Mouse (Mus musculus): Measurements from ENCODE around the gene Pafah1b3. TPM values are rescaled to one million over a fixed set of nuclear protein-coding genes. Genes with fewer than 3 reads are reported as not detected.

The Pafah1b3 gene
- total and polyA plus RNA-seq, 3 experiments, result 85.6 to 180 (median 110) TPM

- H3K27ac ChIP-seq (ENCODE audit: control insufficient read depth, low read depth, low read length), result no peak overlapping the region; the same call in 1 of the 2 replicates
- no peaks in the 10 kb centered on the region for H3K9me3 ChIP-seq (replicated peaks; ENCODE audit: insufficient read depth, low read length)
- peaks cover 29 to 55% of the 10 kb centered on the region in 2 experiments for H3K4me1 ChIP-seq (ENCODE audit: control insufficient read depth in 1 of 2, insufficient read depth in 2 of 2, low read length in 2 of 2)
- H3K27me3 ChIP-seq (ENCODE audit: control insufficient read depth in 1 of 2, insufficient read depth in 2 of 2, low read length in 2 of 2), result no peaks in the 10 kb centered on the region
- peaks cover 0 to 49% of the 10 kb centered on the region in 2 experiments; a peak in 2 of 4 replicates for H3K36me3 ChIP-seq (ENCODE audit: control insufficient read depth in 1 of 2, insufficient read depth in 2 of 2, low read length in 2 of 2)
- no peak for DNase-seq (ENCODE audit: low read depth, low spot score)
- TF ChIP-seq BHLHE40 (IDR thresholded peaks at IDR 0.05; ENCODE audit: borderline replicate concordance, low read depth, low read length) (no peak), POLR2A (IDR thresholded peaks at IDR 0.05; ENCODE audit: control insufficient read depth in 1 of 2, insufficient read depth in 1 of 2, low read depth in 1 of 2, low read length in 2 of 2, poor library complexity in 1 of 2) (0 out of 4 replicates have a peak, but pooled peaks of 1 of the 2 experiments have one; percentile 13), HCFC1 (IDR thresholded peaks at IDR 0.05; ENCODE audit: low read depth, low read length) (no peak), TCF12 (IDR thresholded peaks at IDR 0.05; ENCODE audit: low read depth, low read length) (no peak)
- no peak overlapping the region for H3K4me3 ChIP-seq (ENCODE audit: control insufficient read depth in 1 of 2, insufficient read depth in 1 of 2, low read depth in 2 of 2, low read length in 2 of 2)
- H3K79me2 ChIP-seq (ENCODE audit: control insufficient read depth, insufficient read depth, low read length, poor library complexity), result peaks cover 23% of the 10 kb centered on the region
- peak overlapping the region; percentile 6 for H3K9ac ChIP-seq (ENCODE audit: control insufficient read depth, low read depth, low read length, poor library complexity, severe bottlenecking)
These were observed 22.1 kb downstream of the Pafah1b3 start for GRCm38 (mm10) chr7:25275555-25276298.

- no peak for DNase-seq (ENCODE audit: low read depth, low spot score)
- Histone ChIP-seq H3K36me3 (ENCODE audit: control insufficient read depth in 1 of 2, insufficient read depth in 2 of 2, low read length in 2 of 2) (peaks cover 0 to 48% of the 10 kb centered on the region in 2 experiments; a peak in 2 of 4 replicates), H3K9me3 (replicated peaks; ENCODE audit: insufficient read depth, low read length) (no peaks in the 10 kb centered on the region), H3K4me3 (ENCODE audit: control insufficient read depth in 1 of 2, insufficient read depth in 1 of 2, low read depth in 2 of 2, low read length in 2 of 2) (no peak overlapping the region), H3K27me3 (ENCODE audit: control insufficient read depth in 1 of 2, insufficient read depth in 2 of 2, low read length in 2 of 2) (no peaks in the 10 kb centered on the region), H3K79me2 (ENCODE audit: control insufficient read depth, insufficient read depth, low read length, poor library complexity) (peaks cover 28% of the 10 kb centered on the region), H3K4me1 (ENCODE audit: control insufficient read depth in 1 of 2, insufficient read depth in 2 of 2, low read length in 2 of 2) (peaks cover 29 to 56% of the 10 kb centered on the region in 2 experiments), H3K9ac (ENCODE audit: control insufficient read depth, low read depth, low read length, poor library complexity, severe bottlenecking) (peak overlapping the region; percentile 52), H3K27ac (ENCODE audit: control insufficient read depth, low read depth, low read length) (peak overlapping the region; percentile 94)
- TF ChIP-seq TBP (IDR thresholded peaks at IDR 0.05; ENCODE audit: low read depth, low read length), result no peak
- TF ChIP-seq MEF2A (IDR thresholded peaks at IDR 0.05; ENCODE audit: extremely low read depth, insufficient replicate concordance, low read depth, low read length, poor library complexity, severe bottlenecking), result no peak
- TF ChIP-seq ZNF384 (IDR thresholded peaks at IDR 0.05; ENCODE audit: low read depth, low read length), result no peak
- no peak for TF ChIP-seq SIN3A (IDR thresholded peaks at IDR 0.05; ENCODE audit: low read length)
- TF ChIP-seq MAZ (IDR thresholded peaks at IDR 0.05; ENCODE audit: low read depth, low read length), result no peak
- TF ChIP-seq POLR2AphosphoS5 (IDR thresholded peaks at IDR 0.05; ENCODE audit: borderline replicate concordance, low read depth, low read length), result no peak
- TF ChIP-seq ZC3H11A (IDR thresholded peaks at IDR 0.05; ENCODE audit: low read depth, low read length), result no peak
- no peak for TF ChIP-seq ETS1 (IDR thresholded peaks at IDR 0.05; ENCODE audit: low read depth, low read length)
- TF ChIP-seq EP300 (IDR thresholded peaks at IDR 0.05; ENCODE audit: low read depth in 1 of 2, low read length in 2 of 2), result no peak
- no peak for TF ChIP-seq MYB (IDR thresholded peaks at IDR 0.05; ENCODE audit: low read depth, low read length)
- no peak for TF ChIP-seq CTCF (IDR thresholded peaks at IDR 0.05 in 2 of 3, conservative IDR thresholded peaks at IDR 0.05 in 1 of 3; ENCODE audit: control insufficient read depth in 1 of 3, insufficient read depth in 1 of 3, low read depth in 2 of 3, low read length in 3 of 3, poor library complexity in 1 of 3, severe bottlenecking in 1 of 3)
- no peak for TF ChIP-seq SMC3 (IDR thresholded peaks at IDR 0.05; ENCODE audit: low read depth, low read length)
- TF ChIP-seq POLR2AphosphoS2 (IDR thresholded peaks at IDR 0.05; ENCODE audit: low read length), result no peak
- TF ChIP-seq RCOR1 (IDR thresholded peaks at IDR 0.05; ENCODE audit: low read depth, low read length), result no peak
- TF ChIP-seq ZKSCAN1 (IDR thresholded peaks at IDR 0.05; ENCODE audit: low read depth, low read length), result no peak
- TF ChIP-seq BHLHE40 (IDR thresholded peaks at IDR 0.05; ENCODE audit: borderline replicate concordance, low read depth, low read length), result no peak
- no peak for TF ChIP-seq NELFE (IDR thresholded peaks at IDR 0.05; ENCODE audit: low read depth, low read length)
- no peak for TF ChIP-seq RAD21 (IDR thresholded peaks at IDR 0.05; ENCODE audit: low read depth, low read length)
These were observed 22.8 kb downstream of the Pafah1b3 start for GRCm38 (mm10) chr7:25274996-25275395.
